Mouse (Mus musculus): ENCODE results near the gene Glra1.
"Not testable (repeated sequence)": the region's sequence is repeated elsewhere in the genome, so short reads cannot be mapped to it uniquely, and the experiment has no call there.

Gene Glra1

GRCm38 (mm10) chr11:55607808-55608523 lies at the start of gene Glra1:
TSS of gene Glra1 (minus strand) at chr11:55608198.
- peak; percentile 43 to 44 for DNase-seq

DNA sequence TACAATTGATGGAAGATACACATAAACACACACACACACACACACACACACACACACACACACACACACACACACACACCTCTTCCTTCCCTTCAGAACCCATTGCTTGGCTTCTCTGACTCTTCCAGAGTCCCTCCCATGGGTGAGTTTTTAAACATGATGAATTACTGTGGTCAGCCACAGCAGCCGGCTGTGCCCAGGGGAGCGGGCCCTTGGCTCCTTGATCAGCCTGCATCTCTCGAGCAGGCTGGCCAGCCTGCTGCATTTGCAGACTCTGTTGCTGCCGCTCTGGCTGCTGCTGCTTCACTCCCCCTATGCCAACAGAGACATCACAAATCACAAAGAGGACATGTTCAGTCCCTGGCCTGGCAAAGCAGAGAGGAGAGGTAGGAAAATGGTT lies 29.0 kb upstream of the Glra1 start:
- no peak for DNase-seq

DNA sequence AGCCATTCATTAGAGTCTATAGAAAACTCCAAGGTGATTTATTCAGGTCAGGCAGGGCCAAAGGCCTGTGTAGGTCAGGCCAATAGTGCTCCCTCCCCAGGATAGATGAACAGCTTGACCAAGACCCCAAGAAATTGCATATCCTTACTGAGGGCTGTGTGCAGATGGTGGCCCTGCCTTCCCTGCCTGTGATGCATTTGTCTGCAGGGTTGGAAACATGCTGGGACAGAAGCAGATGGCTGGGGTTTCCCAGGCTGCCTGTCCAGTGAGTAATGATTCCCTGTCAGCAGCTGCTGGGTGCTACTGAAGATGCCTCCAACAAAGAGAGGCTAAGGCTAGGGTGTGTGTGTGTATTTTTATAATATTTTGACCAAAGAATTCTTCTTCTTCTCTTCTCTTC lies 25.9 kb upstream of the Glra1 start:
- no peak for DNase-seq

GRCm38 (mm10) chr11:55614631-55615030 lies 6.6 kb upstream of the Glra1 start:
- not testable (repeated sequence) for DNase-seq

DNA sequence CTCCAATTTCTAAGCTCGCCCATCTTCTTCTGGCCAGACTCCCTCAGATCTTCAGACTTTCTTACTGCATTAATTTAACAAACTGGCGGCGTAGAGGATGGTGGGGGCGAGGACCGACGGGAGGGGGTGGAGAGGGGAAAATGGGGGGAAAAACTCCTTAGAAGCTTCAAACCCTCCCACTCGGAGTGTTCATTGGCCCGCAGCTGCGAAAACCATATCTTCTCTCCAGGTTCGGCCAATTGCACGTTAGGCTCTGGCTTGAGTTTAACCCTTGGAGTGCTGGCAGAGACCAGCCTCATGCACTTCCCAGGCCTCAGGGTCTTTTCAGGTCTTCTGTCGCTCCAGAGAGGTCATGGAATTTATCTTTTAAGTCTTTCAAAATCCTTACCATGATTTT lies 524 bp upstream of the Glra1 start:
- no peak for DNase-seq

- no peak for DNase-seq
These were observed 761 bp downstream of the Glra1 start for GRCm38 (mm10) chr11:55607066-55607807.

DNA sequence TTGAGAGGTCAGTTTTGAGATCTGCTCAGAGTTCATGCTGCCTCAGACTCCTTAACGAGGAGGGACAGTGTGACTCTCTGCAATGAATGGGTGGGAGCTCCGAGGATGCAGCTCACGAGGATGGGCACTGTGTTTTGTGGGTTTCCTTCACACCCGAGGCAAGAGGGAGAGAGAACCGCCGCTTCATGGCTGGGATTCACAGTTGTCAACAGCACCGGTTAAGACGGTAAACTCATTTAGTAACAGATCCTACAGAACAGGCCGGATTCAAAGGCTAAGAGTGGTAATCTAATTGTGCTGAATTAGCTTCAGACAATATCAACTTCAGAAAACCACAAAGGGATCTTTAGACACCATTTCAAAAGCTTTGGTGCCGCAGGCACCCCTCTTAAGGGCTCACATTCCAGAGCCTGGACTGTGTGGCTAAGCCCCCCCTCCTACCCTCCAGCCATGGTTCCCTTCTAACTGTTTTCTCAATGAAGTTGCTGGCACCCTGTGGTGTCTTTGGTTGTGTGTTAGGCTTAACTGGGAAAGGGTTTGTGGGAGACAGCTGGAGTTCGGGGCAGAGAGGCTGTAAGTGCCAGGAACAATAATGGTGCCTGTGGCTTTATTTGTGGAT lies 6.4 kb downstream of the Glra1 start:
- no peak for DNase-seq

DNA sequence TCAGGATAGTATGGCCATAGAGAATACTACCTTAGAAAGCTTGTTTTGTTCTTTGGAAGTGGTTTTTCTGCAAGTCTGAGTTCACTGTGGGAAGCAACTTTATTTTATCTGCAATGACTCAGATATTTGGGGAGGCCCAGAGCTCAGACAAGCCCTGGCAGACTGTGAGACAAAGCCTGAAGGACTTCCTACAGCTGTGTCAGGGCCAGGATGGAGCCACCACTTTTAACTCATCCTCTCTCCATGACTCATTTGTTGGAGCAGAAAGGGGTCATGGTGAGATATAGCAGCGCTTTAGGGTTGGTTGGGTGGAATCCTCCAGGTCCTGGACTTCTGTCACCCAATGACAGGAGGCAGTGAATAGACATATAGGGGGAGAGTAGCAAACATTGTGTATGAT lies 12.3 kb downstream of the Glra1 start:
- no peak for DNase-seq

GRCm38 (mm10) chr11:55594411-55594810 lies 13.6 kb downstream of the Glra1 start:
- DNase-seq: no peak

DNA sequence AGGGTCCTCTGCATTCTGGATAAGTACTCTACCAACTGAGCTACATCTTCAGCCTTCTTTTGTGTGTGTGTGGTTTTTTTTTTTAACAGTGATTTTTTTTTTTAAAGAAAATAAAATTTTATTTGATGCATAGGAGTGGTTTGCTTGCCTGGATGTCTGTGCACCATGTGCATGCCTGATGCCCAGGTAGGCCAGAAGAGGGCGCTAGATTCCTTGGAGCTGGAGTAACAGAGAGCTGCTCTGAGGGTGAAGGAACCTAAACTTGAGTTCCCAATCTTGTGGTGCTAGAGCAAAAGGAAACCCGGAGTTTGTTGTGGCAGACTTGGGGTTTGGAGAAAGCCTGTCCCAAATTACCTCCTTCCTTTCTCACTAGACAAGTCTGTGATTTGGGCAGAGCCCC lies 16.8 kb downstream of the Glra1 start:
- no peak for DNase-seq

GRCm38 (mm10) chr11:55589376-55590167 lies 18.4 kb downstream of the Glra1 start:
- no peak for DNase-seq

DNA sequence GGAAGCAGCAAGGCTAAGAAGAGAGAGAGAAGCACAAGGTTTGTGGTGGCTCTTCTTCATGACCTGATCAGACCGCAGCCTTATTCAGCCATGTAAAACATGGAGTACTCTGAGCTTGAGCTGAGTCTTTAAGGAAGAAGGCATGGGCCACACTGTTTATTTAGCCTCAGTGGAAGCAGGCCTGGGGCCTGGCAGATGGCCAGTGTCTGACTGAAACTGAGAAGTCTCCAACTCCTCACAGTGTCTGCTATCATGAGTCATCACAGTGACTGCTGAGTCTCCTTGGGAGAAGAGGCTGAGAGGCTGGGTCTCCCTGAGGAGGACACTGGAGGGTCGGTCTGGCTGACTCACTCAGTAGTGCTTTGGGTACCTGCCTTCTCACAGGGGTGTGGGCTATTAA lies 33.6 kb downstream of the Glra1 start:
- DNase-seq: no peak

- DNase-seq: no peak
These were observed 36.9 kb downstream of the Glra1 start for GRCm38 (mm10) chr11:55571144-55571543.

DNA sequence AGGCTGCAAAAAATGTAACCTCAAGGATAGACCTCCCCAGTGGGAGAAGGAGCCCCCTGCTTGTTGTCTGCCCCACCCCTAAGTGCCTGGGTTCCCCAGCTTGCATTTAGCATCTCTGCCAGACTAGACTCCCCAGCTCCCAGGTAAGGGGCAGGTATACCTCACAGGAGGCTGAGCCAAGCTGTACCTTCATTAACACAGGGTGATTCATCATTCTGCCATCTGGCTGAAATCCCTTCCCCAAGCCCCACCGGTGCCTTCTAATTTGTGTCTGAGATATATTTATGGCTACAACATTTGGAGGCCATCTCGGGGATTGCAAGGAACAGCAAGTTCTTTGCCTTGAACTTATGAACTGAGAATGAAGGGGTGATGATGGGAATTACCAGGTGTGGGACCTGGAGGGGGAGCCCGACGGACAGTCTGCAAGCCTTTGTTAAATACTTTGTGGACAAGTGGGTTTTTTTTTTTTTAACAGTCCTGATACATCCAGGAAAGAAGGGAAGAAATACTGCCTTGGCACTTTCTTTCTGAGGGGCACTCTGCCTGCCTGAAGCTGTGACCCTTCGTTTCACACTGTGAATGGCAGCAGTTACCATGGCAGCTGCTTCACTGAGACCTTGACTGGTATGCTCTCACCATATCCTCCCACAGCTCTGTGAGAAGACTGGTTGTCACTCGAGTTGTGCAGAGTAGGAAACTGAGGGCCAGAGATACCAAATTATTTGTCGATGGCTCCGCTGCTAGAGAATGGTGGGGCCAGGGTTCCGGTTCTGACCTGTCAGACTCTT lies 41.5 kb downstream of the Glra1 start:
- DNase-seq: no peak

- DNase-seq: no peak
These were observed 62.3 kb downstream of the Glra1 start for GRCm38 (mm10) chr11:55545690-55546089.

- no peak for DNase-seq
These were observed 65.3 kb downstream of the Glra1 start for GRCm38 (mm10) chr11:55542671-55543070.

- no peak for DNase-seq
These were observed 65.9 kb downstream of the Glra1 start for GRCm38 (mm10) chr11:55542128-55542527.

DNA sequence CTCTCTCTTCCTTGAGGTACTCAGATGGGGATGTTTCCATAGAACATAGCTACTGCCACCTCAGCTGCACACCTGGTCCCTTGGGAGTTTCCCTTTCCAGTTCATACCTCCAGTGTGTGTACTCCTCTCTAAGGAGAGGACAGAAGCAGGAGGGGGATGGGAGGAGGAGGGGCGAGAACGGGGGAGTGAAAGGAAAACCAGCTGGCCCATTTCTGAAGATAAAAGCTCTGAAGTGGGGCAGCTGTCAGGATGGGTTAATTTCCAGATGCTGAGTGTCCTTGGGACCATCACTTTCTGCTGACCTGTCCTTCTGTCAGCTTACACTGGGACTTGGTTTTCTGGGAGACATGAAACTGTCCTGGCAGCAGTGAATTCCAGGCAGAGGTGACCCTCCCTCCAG lies 73.2 kb downstream of the Glra1 start:
- DNase-seq: no peak

DNA sequence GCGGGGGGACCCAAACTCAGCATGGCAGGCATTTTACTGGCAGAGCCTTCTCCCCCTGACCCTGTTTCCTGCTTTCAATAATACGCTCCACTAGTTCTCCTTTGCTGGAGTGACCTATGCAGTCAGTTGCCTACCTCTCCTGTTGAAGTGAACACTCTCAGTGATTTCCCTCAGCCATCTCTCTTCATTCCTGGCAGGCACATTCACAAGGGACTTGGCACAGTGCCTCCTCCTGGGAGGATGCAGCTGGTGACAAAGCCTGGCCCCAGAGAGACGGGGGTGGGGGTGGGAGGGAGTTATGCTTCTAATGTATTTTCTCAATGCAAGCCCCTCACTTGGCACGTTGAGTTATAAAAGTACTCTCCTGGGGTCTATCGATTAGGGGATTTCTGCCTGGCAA lies 74.6 kb downstream of the Glra1 start:
- DNase-seq: no peak

DNA sequence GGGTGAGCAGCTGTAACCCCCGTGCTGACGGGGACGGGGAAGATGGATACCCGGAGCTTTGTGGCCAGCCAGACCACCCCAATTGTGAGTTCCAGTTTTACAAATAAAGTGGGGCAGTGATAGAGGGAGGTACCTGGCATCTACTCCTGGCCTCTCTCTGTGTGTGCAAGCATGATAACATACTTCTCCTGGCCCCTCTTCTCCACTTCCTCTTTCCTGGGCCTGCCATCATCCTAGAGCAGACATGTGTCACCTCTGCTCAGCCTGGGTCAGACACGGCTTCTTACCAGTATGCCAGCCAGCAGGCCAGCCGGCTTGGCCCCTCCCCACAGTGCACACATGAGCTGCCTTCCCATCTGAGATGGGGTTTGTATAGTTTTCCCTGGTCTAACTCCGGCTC lies 77.3 kb downstream of the Glra1 start:
- no peak for DNase-seq

DNA sequence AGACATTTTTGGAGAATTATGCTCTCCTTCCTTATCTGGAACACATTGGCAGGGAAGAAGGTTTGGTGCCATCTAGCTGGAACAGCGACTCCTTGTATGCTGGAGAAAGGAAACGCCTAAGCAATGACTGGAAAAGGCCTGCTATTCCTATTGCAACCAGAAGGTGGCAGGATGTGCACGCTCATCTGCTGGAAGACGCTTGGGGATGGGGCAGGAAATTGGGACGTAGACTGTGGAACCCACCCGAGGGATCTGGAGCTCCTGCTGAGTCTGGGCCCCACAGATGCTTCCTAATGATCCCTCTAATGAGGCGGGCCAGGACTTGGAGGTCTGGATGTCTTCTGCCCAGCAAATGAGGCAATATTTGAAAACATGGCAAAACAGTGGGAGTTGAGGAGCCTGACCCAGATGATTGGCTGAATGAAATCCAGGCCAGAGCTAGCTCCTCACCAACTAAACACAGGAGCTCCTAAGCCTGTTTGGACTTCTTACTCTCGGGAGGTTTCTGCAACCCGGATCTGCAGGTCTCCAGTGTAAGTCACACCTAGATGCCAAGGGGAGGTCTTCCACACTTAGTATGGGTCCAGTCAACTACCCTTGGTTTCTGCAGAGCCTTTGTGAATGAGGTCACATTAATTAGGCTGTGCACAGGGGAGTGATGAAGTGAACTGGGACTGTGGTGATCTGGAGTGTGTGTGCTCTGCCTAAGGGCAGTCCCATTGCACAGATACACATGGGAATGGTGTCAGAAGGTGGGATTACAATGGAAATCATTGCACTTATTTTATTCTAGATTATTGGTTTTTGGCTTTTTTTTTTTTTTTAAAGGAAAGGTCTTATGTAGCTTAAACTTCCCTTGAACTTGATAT lies 89.0 kb downstream of the Glra1 start:
- DNase-seq: peak; percentile 32 to 36

All from thymus, postnatal 36 days (tissue).